Mouse (Mus musculus): ENCODE data around the gene Aldh3a1.

DNA sequence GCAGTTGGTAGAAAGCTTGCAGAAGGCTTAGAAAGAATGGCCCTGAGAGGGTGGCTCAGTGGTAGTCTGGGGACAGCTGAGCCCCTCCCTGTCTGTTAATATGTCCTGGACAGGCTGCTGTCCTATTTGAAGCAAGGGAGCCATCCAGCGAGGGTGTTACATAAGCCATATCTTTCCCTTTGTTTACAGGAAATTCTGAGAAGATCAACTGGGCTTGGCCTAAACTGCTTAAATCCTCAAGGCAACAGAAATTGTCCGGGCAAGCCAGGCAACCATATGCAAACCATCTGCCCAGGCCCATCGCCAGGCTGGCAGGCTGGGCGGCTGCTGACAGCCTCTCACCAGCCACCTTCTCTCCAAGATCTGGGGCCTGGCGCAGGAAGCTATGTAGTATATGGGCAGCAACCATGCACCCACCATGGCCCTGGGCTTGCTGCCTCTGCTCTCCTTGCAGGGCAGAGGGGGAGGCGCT, 18.6 kb downstream of the Aldh3a1 start:
- TF ChIP-seq POLR2A (IDR thresholded peaks at IDR 0.05; ENCODE audit: control insufficient read depth, low read depth, low read length) (no peak), CTCF (IDR thresholded peaks at IDR 0.05; ENCODE audit: control insufficient read depth, insufficient read depth, insufficient replicate concordance, low read depth, low read length) (no peak)

Data from testis, adult 2 months (tissue).